Mouse (Mus musculus): ENCODE measurements around the gene Gm4737.

DNA sequence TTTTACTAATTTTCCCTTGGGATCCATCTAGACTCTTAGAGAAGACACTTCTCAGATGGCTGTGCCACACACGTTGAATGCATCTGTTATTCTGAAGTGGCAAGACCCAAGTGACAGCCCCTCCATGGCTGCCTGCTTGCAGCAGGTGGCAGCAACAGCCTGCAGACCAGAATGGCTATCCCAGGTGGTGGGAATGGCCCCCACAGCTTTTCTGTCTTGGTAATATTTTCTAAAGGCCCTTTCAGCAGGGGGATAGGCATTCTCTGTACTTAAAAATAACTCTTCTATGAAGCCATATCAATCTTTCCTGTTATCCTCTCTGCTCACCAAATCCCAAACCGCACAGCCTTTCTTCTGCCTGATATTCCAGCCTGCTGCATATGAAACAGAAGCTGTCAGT, 33.5 kb downstream of the Gm4737 start:
- TF ChIP-seq CTCF (IDR thresholded peaks at IDR 0.05; ENCODE audit: insufficient read depth, low read length), result peak; percentile 31; the same call in 1 of the 2 replicates
- no peak for TF ChIP-seq POLR2A (IDR thresholded peaks at IDR 0.05; ENCODE audit: borderline replicate concordance, extremely low read depth, low read depth, low read length)

Data from lung, adult 2 months (tissue).